Mouse (Mus musculus) ES-E14 (cell line): ENCODE data around the gene Lipc. TPM values are rescaled to one million over a fixed set of nuclear protein-coding genes. Genes with fewer than 3 reads are reported as not detected.

Source experiments
- DNase-seq: peaks from one replicate; pipeline ENCODE4 v3.0.0-alpha.2; 2013; ENCODE audit warnings: low read depth, low spot score
- H3K27ac ChIP-seq: 2 replicates; pipeline ENCODE4 v1.5.1; 2012; ENCODE audit warnings: low read depth, mild to moderate bottlenecking, low read length, moderate library complexity, mixed read lengths; ENCODE audit not compliant: poor library complexity, insufficient read depth, severe bottlenecking
- H3K36me3 ChIP-seq: 2 replicates; pipeline ENCODE4 v1.6.1; 2012; ENCODE audit warnings: mild to moderate bottlenecking, low read length, moderate library complexity, mixed read lengths; ENCODE audit not compliant: control insufficient read depth, poor library complexity, insufficient read depth, severe bottlenecking
- H3K4me1 ChIP-seq, 2 experiments: fragments of 150-350 bp in 1 of 2; sonication (generic) in 1 of 2; 2 replicates each; pipeline ENCODE4 v1.6.1; 2012; ENCODE audit warnings: low read length in 2 of 2, mild to moderate bottlenecking in 1 of 2, mixed read lengths in 1 of 2; ENCODE audit not compliant: control insufficient read depth in 2 of 2, insufficient read depth in 2 of 2, poor library complexity in 1 of 2
- H3K4me3 ChIP-seq, 2 experiments: fragments of 150-350 bp in 1 of 2; sonication (generic) in 1 of 2; 2 replicates each; pipeline ENCODE4 v1.5.1; 2012; ENCODE audit warnings: low read length in 2 of 2, low read depth in 1 of 2, mild to moderate bottlenecking in 1 of 2, mixed read lengths in 1 of 2; ENCODE audit not compliant: insufficient read depth in 1 of 2, poor library complexity in 1 of 2, severe bottlenecking in 1 of 2
- H3K9ac ChIP-seq: 2 replicates; pipeline ENCODE4 v1.6.1; 2012; ENCODE audit warnings: low read depth, mild to moderate bottlenecking, low read length, mixed read lengths; ENCODE audit not compliant: poor library complexity, insufficient read depth, severe bottlenecking
- H3K9me3 ChIP-seq: fragments of 150-350 bp; sonication (generic); 2 replicates; pipeline ENCODE4 v1.6.1; 2012; ENCODE audit warnings: low read depth, mild to moderate bottlenecking, low read length; ENCODE audit not compliant: control insufficient read depth, insufficient read depth
- CHD2 ChIP-seq: IDR thresholded peaks from 2 replicates; pipeline ENCODE4 v1.6.1; 2014; ENCODE audit warnings: mild to moderate bottlenecking, low read depth, low read length, inconsistent platforms
- HCFC1 ChIP-seq: IDR thresholded peaks from 2 replicates; pipeline ENCODE4 v1.6.1; 2012; ENCODE audit warnings: low read length, inconsistent platforms, borderline replicate concordance; ENCODE audit not compliant: insufficient read depth
- MAFK ChIP-seq: IDR thresholded peaks from 2 replicates; pipeline ENCODE4 v1.6.1; 2014; ENCODE audit warnings: mild to moderate bottlenecking, low read depth, low read length, inconsistent platforms; ENCODE audit not compliant: insufficient read depth
- ZC3H11A ChIP-seq: IDR thresholded peaks from 2 replicates; pipeline ENCODE4 v1.6.1; 2012; ENCODE audit warnings: low read depth, mild to moderate bottlenecking, inconsistent platforms, low read length, borderline replicate concordance
- ZNF384 ChIP-seq: IDR thresholded peaks from 2 replicates; pipeline ENCODE4 v1.6.1; 2012; ENCODE audit warnings: low read depth, low read length, inconsistent platforms
- in situ Hi-C, 2 experiments: fragments of 600-800 bp; cut with MboI; formaldehyde crosslinking; loops; one replicate each; pipeline ENCODE4 v1.15.1; 2025; ENCODE audit warnings: low sequenced_read_pairs in 2 of 2, inconsistent platforms in 1 of 2; ENCODE audit not compliant: unreplicated experiment in 2 of 2
- total RNA-seq: library from RNA; depleted of rRNA; stranded (reverse); fragments of 300-350 nt; gene quantifications from 2 replicates; pipeline ENCODE4 v1.2.3, GENCODE M21; 2012

Lipc gene
- total RNA-seq, 1 experiment: 0.36 TPM

DNA sequence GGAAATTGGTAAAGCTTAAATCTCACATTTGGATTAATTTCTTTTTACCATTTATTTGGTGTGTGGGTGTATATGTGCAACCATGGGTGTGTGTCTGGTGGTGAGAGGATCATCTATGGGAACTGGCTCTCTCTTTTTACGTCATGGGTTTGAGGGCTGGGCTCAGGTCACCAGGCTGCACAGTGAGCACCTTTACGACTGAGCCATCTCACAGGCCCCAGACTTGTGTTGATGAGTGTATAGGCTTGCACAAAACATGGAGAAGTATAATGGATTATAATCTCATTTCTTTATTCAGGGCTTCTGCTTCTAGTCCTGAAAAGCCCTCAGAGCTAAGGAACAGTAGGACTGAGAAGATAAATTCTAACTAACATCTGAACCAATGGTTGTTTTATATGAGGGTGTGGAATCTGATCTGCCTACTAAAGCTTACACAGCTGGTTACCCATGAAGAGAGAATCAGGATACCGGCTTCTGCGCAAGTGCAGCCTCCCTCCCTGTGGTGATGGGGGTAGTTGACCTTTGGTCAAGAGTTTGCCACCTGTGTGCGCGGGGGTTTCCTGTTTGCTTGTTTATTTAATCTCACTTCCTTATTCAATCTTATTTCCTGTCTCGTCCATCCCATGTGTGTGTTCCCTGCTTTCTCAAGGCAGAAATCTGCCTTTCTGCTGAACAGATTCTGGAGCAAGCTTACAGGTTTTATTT is 122.1 kb downstream of the Lipc start:
- in situ Hi-C loops: no loop called here
- Histone ChIP-seq H3K36me3 (no peaks in the 10 kb centered on the region), H3K27ac (no peak overlapping the region), H3K4me3 (no peak overlapping the region), H3K9me3 (no peaks in the 10 kb centered on the region), H3K9ac (no peak overlapping the region), H3K4me1 (peaks cover 0 to 5% of the 10 kb centered on the region in 2 experiments; a peak in 1 of 4 replicates)
- no peak for DNase-seq
- no peak for TF ChIP-seq HCFC1
- no peak for TF ChIP-seq CHD2
- no peak for TF ChIP-seq ZC3H11A
- TF ChIP-seq ZNF384: no peak
- TF ChIP-seq MAFK: no peak

GRCm38 (mm10) chr9:70827911-70828310 is 124.1 kb downstream of the Lipc start:
- Histone ChIP-seq H3K27ac (no peak overlapping the region), H3K9me3 (no peaks in the 10 kb centered on the region)

DNA sequence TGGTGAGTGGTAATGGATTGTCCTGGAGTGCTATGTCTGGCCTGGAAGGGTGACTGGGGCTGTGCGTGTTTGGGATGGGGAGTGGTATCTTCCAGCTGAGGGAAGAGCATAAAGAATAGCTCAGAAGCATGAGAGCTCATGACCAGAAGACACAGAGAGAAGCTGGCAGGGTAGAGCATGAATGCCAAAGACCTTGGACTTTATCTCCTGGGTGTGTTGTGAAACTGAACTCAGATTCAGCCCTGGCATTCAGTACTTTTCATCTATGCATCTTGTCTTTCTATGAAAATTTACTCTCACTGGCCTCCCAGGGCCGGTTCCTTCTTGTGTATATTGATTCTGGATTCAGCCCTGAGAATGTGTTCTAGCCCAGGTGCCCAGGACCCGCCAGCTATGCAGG is 127.9 kb downstream of the Lipc start:
- H3K9ac ChIP-seq: no peak overlapping the region
- TF ChIP-seq ZNF384 (no peak), ZC3H11A (no peak), HCFC1 (no peak), CHD2 (no peak), MAFK (no peak)
- in situ Hi-C loops: no loop called here
- no peaks in the 10 kb centered on the region for H3K9me3 ChIP-seq
- DNase-seq: no peak
- H3K36me3 ChIP-seq: no peaks in the 10 kb centered on the region
- H3K27ac ChIP-seq: no peak overlapping the region
- H3K4me3 ChIP-seq: no peak overlapping the region
- H3K4me1 ChIP-seq: peaks cover 0 to 7% of the 10 kb centered on the region in 2 experiments; a peak in 1 of 4 replicates

More at GRCm38 (mm10) chr9:70827911-70828310, 124.1 kb downstream of the Lipc start:
- in situ Hi-C loops: no loop called here
- no peak for DNase-seq
- Histone ChIP-seq H3K4me3 (no peak overlapping the region), H3K4me1 (no peaks in the 10 kb centered on the region), H3K36me3 (no peaks in the 10 kb centered on the region), H3K9ac (no peak overlapping the region)
- TF ChIP-seq MAFK (no peak), HCFC1 (no peak)

GRCm38 (mm10) chr9:70818739-70819138 is 133.3 kb downstream of the Lipc start:
- Histone ChIP-seq H3K4me1 (peaks cover 8 to 34% of the 10 kb centered on the region in 2 experiments; a peak in 3 of 4 replicates), H3K9ac (no peak overlapping the region), H3K4me3 (no peak overlapping the region), H3K27ac (no peak overlapping the region), H3K36me3 (no peaks in the 10 kb centered on the region), H3K9me3 (no peaks in the 10 kb centered on the region)
- TF ChIP-seq HCFC1 (no peak), CHD2 (no peak), ZC3H11A (no peak), ZNF384 (no peak), MAFK (no peak)
- DNase-seq: no peak
- in situ Hi-C loops: no loop called here

GRCm38 (mm10) chr9:70817396-70817795 is 134.6 kb downstream of the Lipc start:
- Histone ChIP-seq H3K4me1 (peaks cover 8 to 34% of the 10 kb centered on the region in 2 experiments; a peak in 3 of 4 replicates), H3K36me3 (no peaks in the 10 kb centered on the region), H3K9ac (no peak overlapping the region), H3K9me3 (no peaks in the 10 kb centered on the region), H3K4me3 (no peak overlapping the region), H3K27ac (peak overlapping the region; percentile 33; the same call in 1 of the 2 replicates)
- in situ Hi-C loops: no loop called here
- peak; percentile 62 for DNase-seq
- TF ChIP-seq MAFK (no peak), CHD2 (0 out of 2 replicates have a peak, but pooled peaks have one; percentile 24)
